Mouse (Mus musculus) heart, adult 10 weeks (tissue): ENCODE data around the gene Txndc8. TPM values are rescaled to one million over a fixed set of nuclear protein-coding genes. Genes with fewer than 3 reads are reported as not detected.

Source experiments
- polyA plus RNA-seq: library from polyadenylated mRNA; stranded (reverse); fragments of 350-450 nt; fragmentation: Illumina TruSeq; extraction: RNeasy Lipid Tissue Mini Kit (QIAGEN cat#74804); gene quantifications from one replicate; pipeline ENCODE4 v1.2.3, GENCODE M21; 2014; ENCODE audit warnings: low read depth, low replicate concordance

The Txndc8 gene
- polyA plus RNA-seq, result not detected

DNA sequence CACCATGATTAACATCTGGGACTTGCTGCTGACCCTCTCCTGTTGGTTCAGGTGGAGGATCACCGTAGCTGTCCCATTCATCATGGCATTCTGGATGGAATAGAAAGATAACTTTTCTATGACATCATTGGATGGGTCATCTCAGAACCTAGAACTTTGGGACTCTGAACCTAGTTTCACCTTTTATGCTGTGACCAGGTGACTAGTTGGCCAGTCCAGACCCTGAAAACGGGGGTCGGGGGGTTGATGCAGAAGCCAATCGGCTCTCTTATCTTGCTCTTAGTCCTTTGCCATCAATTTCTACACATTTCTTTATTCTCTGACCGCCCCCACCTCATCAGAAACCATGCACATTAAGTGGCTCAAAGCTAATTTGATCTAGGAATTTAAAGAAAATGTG, at the start of gene Txndc8:
Gene Txndc8 (minus strand): TSS at position 101 of the 400 bp plus-strand sequence.

DNA sequence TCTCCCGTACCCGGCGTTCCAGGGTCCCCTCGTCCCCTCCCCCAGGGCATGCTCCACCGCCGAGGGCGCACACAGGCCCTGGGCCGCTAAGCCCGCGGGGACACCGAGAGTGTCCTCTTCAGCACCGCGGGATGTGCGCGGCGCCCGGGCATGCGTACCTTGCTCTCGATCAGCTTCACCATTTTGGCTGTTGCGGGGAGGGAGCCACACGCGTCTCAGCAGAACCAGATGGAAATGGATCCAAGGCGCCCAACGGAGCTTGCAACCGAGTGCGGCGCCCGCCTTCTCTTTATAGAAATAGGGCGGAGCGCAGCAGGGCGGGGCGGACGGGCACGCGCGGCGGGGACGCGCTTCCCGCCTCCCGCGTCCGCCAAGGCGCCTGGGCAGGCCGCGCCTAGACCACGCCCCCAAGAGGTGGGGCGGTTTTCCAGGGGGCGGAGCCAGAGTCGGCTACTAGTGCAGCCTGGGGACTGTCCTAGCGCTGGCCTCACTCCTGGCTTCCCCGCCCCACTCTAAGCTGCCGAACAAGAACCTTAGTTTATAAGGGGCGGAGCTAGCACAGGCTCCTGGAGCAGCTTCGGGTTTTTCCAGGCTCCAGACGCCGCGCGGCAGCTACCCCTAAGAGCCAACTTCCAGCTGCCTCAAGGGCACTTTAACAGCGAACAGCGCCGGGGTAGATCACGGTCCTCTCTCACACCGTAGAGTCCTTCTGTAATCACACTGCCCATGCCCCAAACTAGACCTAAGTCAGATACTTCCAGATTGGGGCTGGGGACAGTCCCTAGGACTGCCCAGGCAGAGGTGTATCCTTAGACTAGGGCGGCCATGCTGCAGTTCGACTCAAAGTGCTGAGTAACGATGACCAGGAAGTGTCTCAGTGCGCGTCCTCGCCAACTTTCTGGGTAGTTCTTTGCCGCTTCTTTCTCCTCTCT, 52.6 kb downstream of the Txndc8 start, which contains the start of gene Txn1:
Gene Txn1 (minus strand): TSS at position 383 of the 932 bp plus-strand sequence.

Other genes with a start within 250 kb of the Txndc8 start
- 0.39 TPM for gene D630039A03Rik, start 92.8 kb downstream of the Txndc8 start, polyA plus RNA-seq
- gene Txn1, start 52.7 kb downstream of the Txndc8 start, polyA plus RNA-seq, result 106 TPM
- 3.0 TPM for gene Svep1, start 197.7 kb upstream of the Txndc8 start, polyA plus RNA-seq